Comparison of ENCODE assay signal across 26 mouse cellular contexts in genomic region chr7:17045743-17046142, GRCm38 (mm10). TPM values are rescaled to one million over a fixed set of nuclear protein-coding genes. Genes with fewer than 3 reads are reported as not detected.
A peak's percentile ranks its signal among the peaks of the same experiment; 100 is the strongest.
DNase-seq lines count a peak whose midpoint lies in the region; ATAC-seq and TF ChIP-seq lines count a peak whose summit lies in the region.
"Had no signal": no experiment of that assay in that cellular context is flagged by ENCODE, and none has a peak within 500 bp of the region (broad histone marks: within the 10 kb centered on the region; RNA-seq: fewer than 3 reads in every experiment).

No protein-coding gene starts in this region.

- H3K4me1 ChIP-seq in forebrain, embryonic 11.5 days (replicated peaks; ENCODE audit: control insufficient read depth, insufficient read depth, low read length) = no peaks in the 10 kb centered on the region
- no peaks in the 10 kb centered on the region for H3K4me1 ChIP-seq in forebrain, embryonic 14.5 days (ENCODE audit: control insufficient read depth, insufficient read depth, low read length)
- H3K4me1 ChIP-seq: limb, embryonic 15.5 days; neural tube, embryonic 12.5 days; stomach, embryonic 15.5 days had no signal

- no peak for TF ChIP-seq CTCF in left cerebral cortex, adult 2 months (IDR thresholded peaks at IDR 0.05)

- peak; percentile 47 for DNase-seq in forebrain, embryonic 11.5 days (ENCODE audit: low spot score)
- no peak for DNase-seq in forebrain, embryonic 14.5 days (ENCODE audit: low spot score)
- peak in 1 of 2 experiments; percentile 58 for DNase-seq in left cerebral cortex, adult 2 months (ENCODE audit: extremely low spot score in 1 of 2, low spot score in 2 of 2)
- DNase-seq in left cerebral cortex, adult 9 months (ENCODE audit: low spot score in 2 of 2) = no peak
- peak; percentile 33 for DNase-seq in testis, postnatal 10 days (ENCODE audit: low spot score)
- DNase-seq in testis, postnatal 14 days (ENCODE audit: low spot score) = no peak
- DNase-seq in lung, postnatal 10 days = no peak
- DNase-seq: adrenal gland, postnatal 10 days; cerebellum, adult 11 months; cerebellum, postnatal 14 days; gastrocnemius, postnatal 10 days; heart, adult 18-20 months; kidney, adult 9 months; kidney, postnatal 25 days; lung, postnatal 14 days; thymus, postnatal 14 days had no signal

- H3K9me3 ChIP-seq in forebrain, embryonic 11.5 days (ENCODE audit: control insufficient read depth, low read length) = no peaks in the 10 kb centered on the region
- no peaks in the 10 kb centered on the region for H3K9me3 ChIP-seq in forebrain, embryonic 14.5 days (replicated peaks; ENCODE audit: control insufficient read depth, low read length)
- H3K9me3 ChIP-seq: embryonic facial prominence, embryonic 15.5 days; heart, embryonic 15.5 days; limb, embryonic 15.5 days; neural tube, embryonic 12.5 days; stomach, embryonic 15.5 days had no signal

- whole genome bisulfite sequencing in forebrain, embryonic 11.5 days = 95% methylated on average over 1 of the region's 1 CpGs
- 24% methylated on average over 1 of the region's 1 CpGs for WGBS in forebrain, embryonic 14.5 days

- H3K27ac ChIP-seq in forebrain, embryonic 11.5 days (ENCODE audit: low read depth, low read length) = no peak overlapping the region
- H3K27ac ChIP-seq in forebrain, embryonic 14.5 days (ENCODE audit: low read depth, low read length) = no peak overlapping the region
- peak overlapping the region; percentile 25; the same call in 1 of the 2 replicates for H3K27ac ChIP-seq in left cerebral cortex, adult 2 months
- H3K27ac ChIP-seq: embryonic facial prominence, embryonic 15.5 days; heart, embryonic 15.5 days; limb, embryonic 15.5 days; neural tube, embryonic 12.5 days; stomach, embryonic 15.5 days had no signal

- no peak overlapping the region for H3K4me2 ChIP-seq in forebrain, embryonic 11.5 days (ENCODE audit: low read depth, low read length, severe bottlenecking)
- H3K4me2 ChIP-seq in forebrain, embryonic 14.5 days (ENCODE audit: low read length) = no peak overlapping the region
- H3K4me2 ChIP-seq: embryonic facial prominence, embryonic 15.5 days; heart, embryonic 15.5 days; limb, embryonic 15.5 days; neural tube, embryonic 12.5 days; stomach, embryonic 15.5 days had no signal

- H3K4me3 ChIP-seq in forebrain, embryonic 11.5 days (ENCODE audit: low read depth, low read length) = no peak overlapping the region
- no peak overlapping the region for H3K4me3 ChIP-seq in forebrain, embryonic 14.5 days (ENCODE audit: low read depth, low read length)
- H3K4me3 ChIP-seq in left cerebral cortex, adult 2 months = no peak overlapping the region
- H3K4me3 ChIP-seq: embryonic facial prominence, embryonic 15.5 days; heart, embryonic 15.5 days; limb, embryonic 15.5 days; neural tube, embryonic 12.5 days; stomach, embryonic 15.5 days had no signal

- intact Hi-C loops in left cerebral cortex, adult 2 months (cut with DNase I) = no loop called here

- H3K27me3 ChIP-seq in forebrain, embryonic 11.5 days (ENCODE audit: control insufficient read depth, insufficient read depth, low read length) = no peaks in the 10 kb centered on the region
- no peaks in the 10 kb centered on the region for H3K27me3 ChIP-seq in forebrain, embryonic 14.5 days (replicated peaks; ENCODE audit: control insufficient read depth, insufficient read depth, low read length)
- H3K27me3 ChIP-seq: embryonic facial prominence, embryonic 15.5 days; heart, embryonic 15.5 days; limb, embryonic 15.5 days; neural tube, embryonic 12.5 days; stomach, embryonic 15.5 days had no signal

- ATAC-seq in forebrain, embryonic 11.5 days (replicated peaks; ENCODE audit: low FRiP score) = no peak
- no peak for ATAC-seq in forebrain, embryonic 14.5 days
- ATAC-seq: activated CD4-positive, CD25-positive, alpha-beta regulatory T cell, adult 4 months; CD4-positive, CD25-positive, alpha-beta regulatory T cell, adult 4 months; Patski had no signal

- no peaks in the 10 kb centered on the region for H3K36me3 ChIP-seq in forebrain, embryonic 11.5 days (ENCODE audit: control insufficient read depth, insufficient read depth, low read length)
- 0 out of 2 replicates have a peak, but pooled peaks cover 3% of the 10 kb centered on the region for H3K36me3 ChIP-seq in forebrain, embryonic 14.5 days (ENCODE audit: control insufficient read depth, insufficient read depth, low read length)
- H3K36me3 ChIP-seq: neural tube, embryonic 12.5 days had no signal

- no peak overlapping the region for H3K9ac ChIP-seq in forebrain, embryonic 11.5 days (ENCODE audit: low read length)
- H3K9ac ChIP-seq in forebrain, embryonic 14.5 days (ENCODE audit: low read length) = no peak overlapping the region
- H3K9ac ChIP-seq: embryonic facial prominence, embryonic 15.5 days; heart, embryonic 15.5 days; limb, embryonic 15.5 days; neural tube, embryonic 12.5 days; stomach, embryonic 15.5 days had no signal

RNA-seq across cellular contexts. Expression of gene Hif3a, which starts 16.5 kb away (rescaled TPM):
- 8.6 and 10.4 TPM in 2 replicates for polyA plus RNA-seq in forebrain, embryonic 11.5 days (2014; fragmentation: Nextera tagmentation; extraction: Ambion mirVana)
- 2.8 and 5.7 TPM in 2 replicates for polyA plus RNA-seq in forebrain, embryonic 14.5 days (2014; fragmentation: Nextera tagmentation; extraction: Ambion mirVana)
- total RNA-seq in left cerebral cortex, adult 2 months (2021) = 10 to 100 TPM; 12.1 to 12.8 TPM
- total RNA-seq: monocyte, adult 5-6 weeks had no signal

RNA-seq across cellular contexts. Expression of gene Ppp5c, which starts 18.0 kb away (rescaled TPM):
- 123 and 132 TPM in 2 replicates for polyA plus RNA-seq in forebrain, embryonic 11.5 days (2014; fragmentation: Nextera tagmentation; extraction: Ambion mirVana)
- 112 and 115 TPM in 2 replicates for polyA plus RNA-seq in forebrain, embryonic 14.5 days (2014; fragmentation: Nextera tagmentation; extraction: Ambion mirVana)
- total RNA-seq in left cerebral cortex, adult 2 months (2021) = 100 to 1,000 TPM; 163 to 168 TPM

RNA-seq across cellular contexts. Expression of gene Psg16, which starts 28.1 kb away (rescaled TPM):
- 0.39 TPM in 1 of 2 replicates, not detected in the other for polyA plus RNA-seq in forebrain, embryonic 11.5 days (2014; fragmentation: Nextera tagmentation; extraction: Ambion mirVana)
- polyA plus RNA-seq in forebrain, embryonic 14.5 days (2014; fragmentation: Nextera tagmentation; extraction: Ambion mirVana) = 1.6 and 2.1 TPM in 2 replicates
- total RNA-seq in left cerebral cortex, adult 2 months (2021) = 1 to 10 TPM; 3.6 to 5.6 TPM
- polyA plus RNA-seq: spleen, adult 2 months had no signal

RNA-seq across cellular contexts. Expression of gene Ccdc8, which starts 53.2 kb away (rescaled TPM):
- 19.0 and 19.5 TPM in 2 replicates for polyA plus RNA-seq in forebrain, embryonic 11.5 days (2014; fragmentation: Nextera tagmentation; extraction: Ambion mirVana)
- 3.4 and 3.7 TPM in 2 replicates for polyA plus RNA-seq in forebrain, embryonic 14.5 days (2014; fragmentation: Nextera tagmentation; extraction: Ambion mirVana)
- 1 to 10 TPM; 2.2 to 2.4 TPM for total RNA-seq in left cerebral cortex, adult 2 months (2021)

Comparison
In these comparisons a context has a peak if more than half of its experiments do, and no peak if none do; other contexts are left out.
1. DNase-seq: peak in forebrain, embryonic 11.5 days (single experiment) and testis, postnatal 10 days (single experiment); none in forebrain, embryonic 14.5 days (single experiment), left cerebral cortex, adult 9 months (0 of 2), testis, postnatal 14 days (single experiment) and lung, postnatal 10 days (single experiment).